Mouse (Mus musculus) lung, postnatal 14 days (tissue): Measurements from ENCODE around the gene Olfr811.

Experiments
- DNase-seq: peaks from one replicate; pipeline ENCODE4 v3.0.0; 2021

Gene Olfr811

DNA sequence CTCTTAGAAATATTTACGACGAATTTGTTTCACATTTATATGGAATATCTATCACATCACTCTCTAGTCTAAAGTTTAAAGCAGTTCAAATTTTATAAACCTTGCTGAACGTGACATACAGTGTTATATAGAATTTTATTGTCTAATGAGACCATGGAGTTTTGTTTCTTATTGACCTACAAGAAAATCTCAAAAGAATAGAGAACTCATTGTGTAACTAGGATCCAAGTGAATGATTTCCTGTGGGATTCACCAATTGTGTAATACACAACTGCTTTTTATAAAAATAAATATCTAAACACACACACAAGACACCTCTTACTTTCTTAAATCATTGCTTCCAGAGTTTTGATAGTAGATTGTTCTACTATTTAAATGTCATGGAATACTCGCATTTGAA, at the start of gene Olfr811:
TSS of gene Olfr811 (minus strand) at position 101 of the 400 bp plus-strand sequence.
- DNase-seq, result no peak

DNA sequence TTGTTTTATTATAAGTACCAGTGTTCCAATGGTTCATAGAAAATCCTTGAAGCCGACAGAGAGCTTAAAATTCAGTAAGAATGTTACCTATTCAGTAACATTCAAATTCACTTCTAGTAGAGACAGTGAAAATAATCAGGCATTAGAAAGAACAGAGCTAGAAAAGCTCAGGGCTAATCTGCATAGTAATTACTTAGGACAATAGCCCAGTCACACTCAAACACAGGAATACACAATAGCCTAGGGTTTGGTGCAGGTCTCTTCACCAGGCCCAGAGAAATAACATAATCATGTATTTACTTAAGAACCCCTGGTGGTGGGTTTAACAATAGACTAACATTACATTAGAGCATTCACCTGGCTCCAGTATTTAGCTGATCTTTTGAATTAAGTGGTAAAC, 43.1 kb upstream of the Olfr811 start:
- DNase-seq, result no peak

DNA sequence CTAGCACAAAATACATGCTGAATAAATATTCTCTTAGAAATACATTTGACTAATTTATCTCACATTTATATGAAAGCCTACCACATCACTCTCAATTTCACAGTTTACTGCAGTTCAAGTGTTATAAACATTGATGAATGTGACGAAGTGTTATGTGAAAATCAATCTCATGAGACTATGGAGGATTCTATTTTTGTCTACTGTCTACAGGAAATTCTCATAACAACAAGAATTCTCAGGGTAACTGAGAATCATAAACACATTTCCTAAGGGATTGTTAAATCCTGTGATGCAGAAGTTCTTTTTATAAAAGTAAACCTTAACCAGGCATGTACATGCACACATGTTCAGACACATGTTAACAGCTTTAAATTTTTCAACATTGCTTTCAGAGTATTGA, 41.8 kb upstream of the Olfr811 start, which contains the start of gene Olfr812:
TSS of gene Olfr812 (minus strand) at position 101 of the 400 bp plus-strand sequence.
- DNase-seq, result no peak

DNA sequence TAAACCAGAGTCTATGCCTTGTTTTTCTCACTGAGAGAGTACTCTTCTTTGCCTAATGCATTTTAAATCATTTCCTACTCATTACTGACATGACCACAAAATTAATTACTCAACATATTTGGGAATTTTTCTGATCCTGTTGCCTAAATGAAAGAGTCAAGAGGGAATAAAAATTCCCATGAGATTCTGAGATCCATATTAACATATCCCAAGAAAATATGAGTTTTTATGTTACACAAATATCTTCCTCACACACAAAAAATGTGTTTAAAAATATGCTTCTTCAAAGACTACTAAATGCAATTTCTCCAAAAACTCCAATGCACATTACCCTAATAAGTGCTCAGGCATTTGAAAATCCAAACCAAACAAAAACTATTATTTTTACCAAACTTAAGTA, 9.4 kb downstream of the Olfr811 start, which contains the start of gene Olfr810:
TSS of gene Olfr810 (minus strand) at position 101 of the 400 bp plus-strand sequence.
- no peak for DNase-seq

DNA sequence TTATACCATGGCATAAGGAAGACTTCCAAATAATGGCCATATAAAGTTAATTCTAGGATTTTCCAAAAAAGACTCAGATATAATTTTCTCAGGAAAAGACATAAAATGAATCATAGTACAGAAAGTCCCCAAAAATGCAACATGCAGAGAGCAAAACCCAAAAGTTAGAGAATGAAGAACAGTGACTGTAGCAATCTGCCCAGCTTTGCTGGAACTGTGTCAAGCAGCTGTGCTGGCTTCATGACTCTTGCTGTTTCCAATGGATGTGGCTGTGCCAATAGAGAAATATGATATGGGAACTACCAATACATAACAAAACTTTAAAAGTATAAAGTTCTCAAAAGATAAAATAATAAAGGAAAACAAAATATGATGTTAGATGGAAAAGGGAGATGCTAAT, 26.1 kb downstream of the Olfr811 start:
- no peak for DNase-seq

DNA sequence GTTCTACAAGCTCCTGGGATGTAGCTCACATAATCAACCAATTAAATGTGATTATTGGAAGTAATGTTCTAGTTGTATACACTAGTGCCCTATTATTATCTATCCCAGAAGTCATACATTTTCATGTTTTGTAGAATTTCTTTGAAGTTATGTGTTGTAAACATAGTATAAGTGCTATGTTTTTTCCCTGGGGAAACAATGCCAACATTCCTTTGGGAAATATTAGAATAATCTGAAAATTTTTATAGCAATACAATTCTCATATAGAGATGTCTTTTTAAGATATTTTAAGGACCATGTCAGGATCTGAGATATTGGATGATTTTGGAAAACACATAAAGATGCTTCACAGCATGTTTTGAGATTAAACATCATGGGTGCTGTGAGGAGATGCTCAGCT, 29.9 kb downstream of the Olfr811 start, which contains the start of gene Olfr809:
TSS of gene Olfr809 (plus strand) at position 301 of the 400 bp plus-strand sequence.
- DNase-seq, result no peak

DNA sequence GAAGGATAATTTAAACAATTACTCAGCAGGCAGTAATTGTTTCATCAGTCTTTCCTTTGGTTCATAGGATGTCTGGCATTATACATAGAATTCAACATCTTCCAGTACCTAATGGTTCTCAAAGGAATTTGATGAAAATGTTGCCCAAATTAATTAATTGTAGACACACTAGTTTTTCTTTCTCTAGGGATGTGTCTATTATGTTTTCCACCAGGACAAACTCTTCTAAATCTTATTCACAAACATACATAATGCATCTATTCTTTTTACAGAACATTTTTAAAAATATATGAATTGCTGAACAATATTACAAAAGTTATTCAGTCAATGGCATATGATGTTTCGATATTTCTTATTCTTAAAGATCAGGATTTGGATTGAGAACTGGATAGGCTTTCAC, 39.0 kb downstream of the Olfr811 start, which contains the start of gene Olfr808:
TSS of gene Olfr808 (plus strand) at position 301 of the 400 bp plus-strand sequence.
- no peak for DNase-seq

DNA sequence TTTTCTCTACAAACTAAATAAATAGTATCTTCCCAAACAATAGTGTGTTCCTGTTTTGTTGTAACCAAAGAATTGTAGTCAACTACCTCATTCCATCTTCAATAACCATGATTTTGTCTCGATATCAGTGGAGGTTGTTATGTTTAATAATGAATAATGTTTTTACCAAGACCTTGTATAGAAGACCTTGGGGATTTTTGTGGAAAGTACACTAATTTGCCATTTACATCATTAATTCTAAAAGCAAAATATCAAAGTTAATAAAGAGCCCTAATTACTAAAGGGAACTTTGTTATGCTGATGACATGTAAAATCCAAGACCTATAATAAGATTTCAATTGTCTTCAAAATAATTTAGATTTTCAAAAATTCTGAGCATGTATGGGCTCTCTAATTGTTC, 46.5 kb downstream of the Olfr811 start, which contains the start of gene Olfr807:
TSS of gene Olfr807 (minus strand) at position 101 of the 400 bp plus-strand sequence.
- DNase-seq, result no peak
